9 mouse cellular contexts compared by ENCODE assay signal in the genomic region with DNA sequence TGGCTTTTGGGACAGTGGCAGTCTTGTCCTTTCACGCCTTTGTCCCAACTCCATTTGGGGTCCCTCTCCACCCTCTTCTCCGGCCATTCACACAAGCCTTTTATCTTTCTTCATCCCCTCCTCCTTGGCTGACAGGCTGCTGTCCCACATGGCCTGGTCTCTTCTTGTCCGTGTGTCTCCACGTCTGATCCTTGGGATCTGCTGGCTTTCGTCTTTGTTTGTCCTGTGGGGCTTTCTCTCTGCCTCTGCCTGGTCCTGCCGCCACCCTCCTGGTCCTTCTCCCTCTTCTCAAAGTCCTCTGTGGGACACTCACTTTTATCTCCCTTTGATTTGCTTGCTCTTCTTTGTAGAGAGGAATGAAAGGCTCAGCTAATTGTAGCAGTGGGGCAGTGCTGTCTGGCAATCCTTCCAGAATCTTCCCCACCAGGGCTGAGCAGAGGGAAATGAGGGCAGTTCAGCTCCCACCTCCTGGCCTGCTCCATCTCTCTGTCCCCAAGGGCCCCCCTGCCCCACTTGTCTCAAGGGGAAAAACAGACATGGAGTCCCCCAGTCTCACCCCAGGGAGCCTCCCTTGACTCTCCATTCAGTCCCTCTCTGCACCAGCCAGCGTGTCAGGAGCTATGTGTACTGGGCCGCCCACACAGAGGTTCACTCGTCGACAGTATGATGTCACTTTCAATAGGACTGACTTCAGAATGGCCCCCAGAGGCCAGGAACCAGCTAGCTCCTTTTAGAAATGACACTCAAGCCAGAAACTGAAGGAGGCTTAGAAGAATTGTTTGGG. TPM values are rescaled to one million over a fixed set of nuclear protein-coding genes. Genes with fewer than 3 reads are reported as not detected.
DNase-seq lines count a peak whose midpoint lies in the region; ATAC-seq lines count a peak whose summit lies in the region.
"Had no signal": no experiment of that assay in that cellular context is flagged by ENCODE, and none has a peak within 500 bp of the region (broad histone marks: within the 10 kb centered on the region; RNA-seq: fewer than 3 reads in every experiment).

No protein-coding gene starts in this region.

- H3K4me1 ChIP-seq in forebrain, embryonic 10.5 days = peaks cover 35% of the 10 kb centered on the region
- peaks cover 15% of the 10 kb centered on the region for H3K4me1 ChIP-seq in forebrain, embryonic 12.5 days
- H3K4me1 ChIP-seq in midbrain, embryonic 15.5 days = no peaks in the 10 kb centered on the region
- no peaks in the 10 kb centered on the region for H3K4me1 ChIP-seq in midbrain, embryonic 14.5 days (ENCODE audit: control insufficient read depth, insufficient read depth, low read length)
- peaks cover 8% of the 10 kb centered on the region for H3K4me1 ChIP-seq in stomach, embryonic 16.5 days (ENCODE audit: control insufficient read depth, insufficient read depth, low read length)
- peaks cover 5% of the 10 kb centered on the region; the same call in 1 of the 2 replicates for H3K4me1 ChIP-seq in forebrain, embryonic 11.5 days (replicated peaks; ENCODE audit: control insufficient read depth, insufficient read depth, low read length)

- H3K9ac ChIP-seq in forebrain, embryonic 12.5 days = no peak overlapping the region
- H3K9ac ChIP-seq in midbrain, embryonic 15.5 days = no peak overlapping the region
- no peak overlapping the region for H3K9ac ChIP-seq in midbrain, embryonic 14.5 days (replicated peaks; ENCODE audit: low read length)
- H3K9ac ChIP-seq in stomach, embryonic 16.5 days (ENCODE audit: low read length) = 0 out of 2 replicates have a peak overlapping the region, but pooled peaks have one; percentile 35
- H3K9ac ChIP-seq in forebrain, embryonic 11.5 days (ENCODE audit: low read length) = no peak overlapping the region
- H3K9ac ChIP-seq: embryonic facial prominence, embryonic 15.5 days had no signal

- no peak overlapping the region for H3K4me2 ChIP-seq in forebrain, embryonic 12.5 days
- H3K4me2 ChIP-seq in midbrain, embryonic 15.5 days = no peak overlapping the region
- no peak overlapping the region for H3K4me2 ChIP-seq in midbrain, embryonic 14.5 days (ENCODE audit: low read length)
- no peak overlapping the region for H3K4me2 ChIP-seq in stomach, embryonic 16.5 days (ENCODE audit: low read depth, low read length)
- H3K4me2 ChIP-seq in forebrain, embryonic 11.5 days (ENCODE audit: low read depth, low read length, severe bottlenecking) = no peak overlapping the region
- H3K4me2 ChIP-seq: embryonic facial prominence, embryonic 15.5 days had no signal

- WGBS in forebrain, embryonic 10.5 days = 50% methylated on average over 10 of the region's 10 CpGs
- WGBS in forebrain, embryonic 12.5 days = 35% methylated on average over 10 of the region's 10 CpGs
- WGBS in midbrain, embryonic 15.5 days = 20% methylated on average over 10 of the region's 10 CpGs
- WGBS in midbrain, embryonic 14.5 days = 16% methylated on average over 10 of the region's 10 CpGs
- WGBS in stomach, embryonic 16.5 days = 55% methylated on average over 10 of the region's 10 CpGs
- 33% methylated on average over 10 of the region's 10 CpGs for WGBS in forebrain, embryonic 11.5 days

- H3K27me3 ChIP-seq in forebrain, embryonic 10.5 days (ENCODE audit: poor library complexity, severe bottlenecking) = no peaks in the 10 kb centered on the region
- no peaks in the 10 kb centered on the region; the same call in 1 of the 2 replicates for H3K27me3 ChIP-seq in forebrain, embryonic 12.5 days
- no peaks in the 10 kb centered on the region for H3K27me3 ChIP-seq in midbrain, embryonic 15.5 days (replicated peaks)
- no peaks in the 10 kb centered on the region for H3K27me3 ChIP-seq in midbrain, embryonic 14.5 days (ENCODE audit: control insufficient read depth, insufficient read depth, low read length)
- no peaks in the 10 kb centered on the region for H3K27me3 ChIP-seq in stomach, embryonic 16.5 days (ENCODE audit: control insufficient read depth, insufficient read depth, low read length)
- H3K27me3 ChIP-seq in forebrain, embryonic 11.5 days (ENCODE audit: control insufficient read depth, insufficient read depth, low read length) = no peaks in the 10 kb centered on the region
- H3K27me3 ChIP-seq: embryonic facial prominence, embryonic 15.5 days had no signal

- H3K4me3 ChIP-seq in forebrain, embryonic 10.5 days = no peak overlapping the region
- H3K4me3 ChIP-seq in forebrain, embryonic 12.5 days (replicated peaks) = no peak overlapping the region
- no peak overlapping the region for H3K4me3 ChIP-seq in midbrain, embryonic 15.5 days
- H3K4me3 ChIP-seq in midbrain, embryonic 14.5 days (replicated peaks; ENCODE audit: low read depth, low read length) = no peak overlapping the region
- no peak overlapping the region for H3K4me3 ChIP-seq in stomach, embryonic 16.5 days (replicated peaks; ENCODE audit: low read length)
- no peak overlapping the region for H3K4me3 ChIP-seq in forebrain, embryonic 11.5 days (ENCODE audit: low read depth, low read length)
- H3K4me3 ChIP-seq: embryonic facial prominence, embryonic 15.5 days had no signal

- H3K9me3 ChIP-seq in forebrain, embryonic 10.5 days = no peaks in the 10 kb centered on the region
- no peaks in the 10 kb centered on the region for H3K9me3 ChIP-seq in forebrain, embryonic 12.5 days
- H3K9me3 ChIP-seq in midbrain, embryonic 15.5 days = no peaks in the 10 kb centered on the region
- no peaks in the 10 kb centered on the region for H3K9me3 ChIP-seq in midbrain, embryonic 14.5 days (ENCODE audit: control insufficient read depth, low read length)
- no peaks in the 10 kb centered on the region for H3K9me3 ChIP-seq in stomach, embryonic 16.5 days (replicated peaks; ENCODE audit: control insufficient read depth, low read length)
- H3K9me3 ChIP-seq in forebrain, embryonic 11.5 days (ENCODE audit: control insufficient read depth, low read length) = no peaks in the 10 kb centered on the region
- H3K9me3 ChIP-seq: embryonic facial prominence, embryonic 15.5 days had no signal

- intact Hi-C loops in heart, postnatal 25 days (cut with DNase I) = no loop called here

- no peaks in the 10 kb centered on the region for H3K36me3 ChIP-seq in forebrain, embryonic 10.5 days (replicated peaks)
- no peaks in the 10 kb centered on the region for H3K36me3 ChIP-seq in forebrain, embryonic 12.5 days (replicated peaks)
- no peaks in the 10 kb centered on the region for H3K36me3 ChIP-seq in midbrain, embryonic 15.5 days (replicated peaks)
- H3K36me3 ChIP-seq in midbrain, embryonic 14.5 days (ENCODE audit: control insufficient read depth, insufficient read depth, low read length) = no peaks in the 10 kb centered on the region
- no peaks in the 10 kb centered on the region for H3K36me3 ChIP-seq in stomach, embryonic 16.5 days (ENCODE audit: control insufficient read depth, insufficient read depth, low read length)
- no peaks in the 10 kb centered on the region for H3K36me3 ChIP-seq in forebrain, embryonic 11.5 days (ENCODE audit: control insufficient read depth, insufficient read depth, low read length)
- H3K36me3 ChIP-seq: embryonic facial prominence, embryonic 15.5 days had no signal

- peak overlapping the region; percentile 74 for H3K27ac ChIP-seq in forebrain, embryonic 10.5 days
- no peak overlapping the region for H3K27ac ChIP-seq in forebrain, embryonic 12.5 days
- 0 out of 2 replicates have a peak overlapping the region, but pooled peaks have one; percentile 25 for H3K27ac ChIP-seq in midbrain, embryonic 15.5 days
- no peak overlapping the region for H3K27ac ChIP-seq in midbrain, embryonic 14.5 days (replicated peaks; ENCODE audit: low read depth, low read length)
- peak overlapping the region; percentile 84 for H3K27ac ChIP-seq in stomach, embryonic 16.5 days (ENCODE audit: low read length)
- no peak overlapping the region for H3K27ac ChIP-seq in forebrain, embryonic 11.5 days (ENCODE audit: low read depth, low read length)
- H3K27ac ChIP-seq: embryonic facial prominence, embryonic 15.5 days had no signal

- DNase-seq in forebrain, embryonic 10.5 days (ENCODE audit: extremely low spot score, low spot score) = no peak
- no peak for DNase-seq in midbrain, embryonic 14.5 days
- peak; percentile 64 for DNase-seq in heart, postnatal 25 days (ENCODE audit: low spot score)
- no peak for DNase-seq in adipocyte (ENCODE audit: low spot score)
- DNase-seq in forebrain, embryonic 11.5 days (ENCODE audit: low spot score) = no peak

- no peak for ATAC-seq in forebrain, embryonic 12.5 days (ENCODE audit: low FRiP score)
- no peak for ATAC-seq in midbrain, embryonic 15.5 days (replicated peaks)
- no peak for ATAC-seq in midbrain, embryonic 14.5 days (ENCODE audit: low FRiP score, low TSS enrichment)
- ATAC-seq in stomach, embryonic 16.5 days (ENCODE audit: insufficient read depth, low FRiP score) = peak; percentile 48; the same call in 1 of the 2 replicates
- no peak for ATAC-seq in forebrain, embryonic 11.5 days (replicated peaks; ENCODE audit: low FRiP score)

RNA-seq across cellular contexts. Expression of a gene that starts 46.3 kb away (rescaled TPM):
- polyA plus RNA-seq in forebrain, embryonic 10.5 days (2016; fragmentation: Nextera tagmentation; extraction: Ambion mirVana) = 12.5 and 14.1 TPM in 2 replicates
- 13.1 and 13.3 TPM in 2 replicates for polyA plus RNA-seq in forebrain, embryonic 12.5 days (2016; fragmentation: Nextera tagmentation; extraction: Ambion mirVana)
- 6.5 and 7.4 TPM in 2 replicates for polyA plus RNA-seq in midbrain, embryonic 15.5 days (2015; fragmentation: Nextera tagmentation; extraction: Ambion mirVana)
- polyA plus RNA-seq in midbrain, embryonic 14.5 days (2014; fragmentation: Nextera tagmentation; extraction: Ambion mirVana) = 5.9 and 9.7 TPM in 2 replicates
- 10 to 100 TPM; 15.2 to 19.9 TPM for total RNA-seq in heart, postnatal 25 days (2021)
- 5.2 and 5.6 TPM in 2 replicates for polyA plus RNA-seq in stomach, embryonic 16.5 days (2015; fragmentation: Nextera tagmentation; extraction: Ambion mirVana)
- 12.3 TPM in 2 replicates for polyA plus RNA-seq in forebrain, embryonic 11.5 days (2014; fragmentation: Nextera tagmentation; extraction: Ambion mirVana)

Comparison
In these comparisons a context has a peak if more than half of its experiments do, and no peak if none do; other contexts are left out.
1. H3K27ac ChIP-seq: peak in forebrain, embryonic 10.5 days (single experiment), midbrain, embryonic 15.5 days (single experiment) and stomach, embryonic 16.5 days (single experiment); none in forebrain, embryonic 12.5 days (single experiment), midbrain, embryonic 14.5 days (single experiment) and forebrain, embryonic 11.5 days (single experiment).